Mouse (Mus musculus): ENCODE results near the gene Fgfr2.

The Fgfr2 gene

DNA sequence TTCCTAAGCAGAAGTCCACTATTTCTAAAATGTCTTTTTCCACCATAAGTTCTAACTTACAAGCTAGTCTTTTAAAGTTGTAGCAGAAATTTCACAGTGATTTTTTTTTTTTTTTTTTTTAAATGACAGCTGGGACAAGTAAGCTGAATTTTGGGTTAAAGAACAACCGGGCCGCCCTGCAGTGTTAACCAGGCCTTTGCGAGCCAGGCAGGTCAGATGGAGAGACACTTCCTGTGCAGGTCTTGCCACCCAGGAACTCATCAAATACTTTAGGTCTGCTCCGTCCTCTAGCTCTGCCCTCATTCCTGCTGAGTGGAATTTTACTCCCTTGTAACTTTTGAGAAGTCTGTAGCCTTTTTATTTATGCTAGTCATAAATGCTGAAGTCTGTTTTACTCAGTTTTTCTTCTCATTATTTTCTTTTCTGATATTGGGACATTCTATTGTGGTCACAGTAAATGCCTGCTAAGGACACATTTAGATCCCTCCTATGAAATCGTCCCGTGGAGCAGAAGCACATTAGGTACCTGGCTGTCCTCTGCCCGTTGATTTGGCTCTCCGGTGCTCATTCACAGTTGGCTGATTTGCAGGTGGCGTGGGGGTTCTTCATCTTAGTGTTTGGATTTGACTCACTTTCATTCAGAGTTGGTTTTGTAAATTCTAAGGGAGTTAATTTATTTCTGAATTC, 2228.1 kb downstream of the Fgfr2 start:
- DNase-seq (ENCODE audit: low spot score) = no peak

DNA sequence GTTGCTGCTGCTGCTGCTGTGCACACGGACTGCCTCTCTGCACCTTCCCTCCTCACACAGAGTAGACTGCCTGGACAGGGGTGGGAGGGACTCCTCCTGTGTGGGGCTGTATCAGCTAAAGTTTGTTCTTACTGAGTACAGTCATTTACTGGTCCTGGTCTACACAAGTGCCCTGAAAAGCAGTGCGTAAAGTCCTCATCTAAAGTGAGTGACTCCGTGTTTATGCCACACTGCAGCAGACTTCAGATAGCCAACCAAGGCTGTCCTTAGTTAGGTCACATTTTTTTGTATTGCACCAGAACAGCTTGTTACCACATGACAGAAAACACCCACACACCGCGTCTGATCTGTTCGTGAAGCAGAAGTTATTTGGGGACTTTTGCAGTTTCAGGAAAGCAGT, 2230.2 kb downstream of the Fgfr2 start:
- DNase-seq (ENCODE audit: low spot score) = peak; percentile 79

DNA sequence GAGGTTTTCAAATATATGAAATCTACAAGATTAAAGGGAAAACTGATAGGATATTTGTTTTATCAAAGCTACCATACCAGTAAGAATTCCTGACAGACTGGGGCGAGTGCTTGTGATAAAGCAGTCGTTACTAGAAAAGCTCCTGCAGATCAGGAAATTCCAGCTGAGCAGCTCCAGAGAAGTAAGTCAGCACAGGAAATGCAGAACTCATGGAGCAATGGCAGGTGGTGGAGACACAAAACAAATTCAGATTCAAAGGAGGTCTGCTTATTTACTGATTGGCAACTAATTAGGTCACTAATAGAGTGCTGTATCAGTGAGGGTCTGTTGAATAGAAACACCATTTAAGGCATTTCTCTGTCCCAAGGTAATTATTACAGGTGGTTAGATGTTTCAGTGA, 2232.3 kb downstream of the Fgfr2 start:
- DNase-seq (ENCODE audit: low spot score) = no peak

DNA sequence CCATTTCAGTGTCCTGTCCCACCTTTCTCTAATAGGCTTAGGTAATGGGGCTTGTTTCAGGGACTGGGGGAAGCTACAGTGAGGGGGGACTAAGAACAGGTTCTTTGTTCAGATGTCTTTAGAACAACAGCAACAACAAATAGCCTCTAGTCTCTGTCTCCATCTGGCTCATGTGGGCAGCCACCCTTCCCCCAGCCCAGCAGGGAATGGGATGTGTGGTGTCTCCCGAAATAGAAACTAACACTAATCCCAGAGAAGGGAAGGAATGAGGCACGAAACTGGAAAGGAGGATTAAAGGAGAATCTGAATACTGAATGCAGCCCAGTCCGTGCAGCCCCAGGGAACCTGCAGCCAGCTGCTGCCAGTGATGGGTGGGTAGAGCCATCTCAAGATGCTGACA, 2235.2 kb downstream of the Fgfr2 start:
- peak; percentile 41 for DNase-seq (ENCODE audit: low spot score)

DNA sequence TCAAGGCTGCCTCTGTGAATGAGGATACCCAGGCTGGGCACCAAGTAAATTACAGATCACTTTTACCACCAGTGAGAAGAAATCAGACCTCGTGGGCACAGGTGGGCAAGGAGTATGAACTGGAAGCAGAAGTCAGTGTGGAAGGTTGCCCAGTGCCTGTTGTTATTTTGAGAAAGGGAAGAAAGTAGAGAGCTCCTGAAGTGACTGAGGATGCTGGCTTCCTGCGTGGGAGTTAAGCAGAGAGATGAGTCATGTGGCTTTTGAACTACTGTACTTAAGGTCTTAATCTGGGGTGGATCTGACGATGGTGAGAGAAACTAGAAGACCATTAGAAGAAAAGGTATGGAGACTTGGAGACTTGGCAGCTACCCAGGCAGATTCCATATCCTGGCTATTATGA, 2236.9 kb downstream of the Fgfr2 start:
- DNase-seq (ENCODE audit: low spot score) = no peak

DNA sequence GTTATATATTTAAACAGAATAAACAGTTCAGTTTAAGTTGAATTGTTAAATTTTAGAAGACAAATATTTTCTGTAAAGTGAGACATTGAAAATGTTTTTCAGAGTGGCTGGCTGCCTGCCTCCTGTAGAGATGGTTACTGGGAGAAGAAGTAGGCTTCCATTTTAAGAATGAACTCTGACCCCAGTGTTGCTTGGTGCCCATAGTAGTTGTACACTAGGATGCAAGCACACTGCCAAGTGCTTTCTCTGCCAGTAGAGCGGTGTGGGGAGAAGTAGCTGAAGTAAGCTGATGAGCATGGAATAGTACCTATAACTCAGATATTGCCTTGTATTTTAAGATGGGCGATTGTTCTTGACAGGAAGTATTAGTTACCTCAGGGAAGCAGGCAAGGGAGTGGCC, 2239.0 kb downstream of the Fgfr2 start:
- no peak for DNase-seq (ENCODE audit: low spot score)

DNA sequence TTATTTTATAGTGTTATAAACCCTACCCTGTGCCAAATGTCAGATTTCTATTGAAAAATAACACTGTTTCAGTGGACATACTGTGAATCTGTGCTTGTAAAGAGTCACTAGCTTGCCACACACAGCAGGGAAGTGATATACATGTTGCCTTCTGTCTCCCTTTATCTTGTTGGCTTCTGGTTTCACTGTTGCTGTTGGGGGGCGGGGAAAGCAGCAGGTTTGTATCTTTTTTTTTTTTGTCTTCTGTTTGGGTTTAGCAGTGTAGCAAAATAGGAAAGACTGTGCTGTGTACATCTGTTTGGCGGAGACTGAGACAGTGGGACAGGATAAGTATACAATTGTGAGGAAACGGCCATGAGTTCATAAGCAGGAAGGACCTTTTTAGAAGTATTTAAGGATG, 2255.9 kb downstream of the Fgfr2 start:
- no peak for DNase-seq (ENCODE audit: low spot score)

DNA sequence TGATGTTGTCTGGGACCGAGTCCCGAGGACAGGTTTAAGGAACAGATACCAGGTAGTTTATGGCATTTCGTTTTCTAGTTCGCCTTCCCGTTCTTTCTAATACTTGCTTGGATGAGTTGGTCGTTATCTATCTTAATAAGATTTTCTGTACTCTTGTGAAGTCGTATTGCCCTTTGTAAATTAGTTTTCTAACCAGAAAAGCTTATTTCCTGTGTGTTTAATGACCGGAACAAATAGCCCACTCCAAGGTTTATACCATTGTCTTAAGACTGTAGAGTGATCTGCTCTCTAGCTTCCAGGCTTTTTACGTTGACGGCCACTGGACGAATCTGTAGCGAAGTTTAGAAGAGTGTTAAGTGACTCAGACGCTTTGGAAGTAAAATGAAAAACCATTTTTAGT, 2256.5 kb downstream of the Fgfr2 start:
- no peak for DNase-seq (ENCODE audit: low spot score)

DNA sequence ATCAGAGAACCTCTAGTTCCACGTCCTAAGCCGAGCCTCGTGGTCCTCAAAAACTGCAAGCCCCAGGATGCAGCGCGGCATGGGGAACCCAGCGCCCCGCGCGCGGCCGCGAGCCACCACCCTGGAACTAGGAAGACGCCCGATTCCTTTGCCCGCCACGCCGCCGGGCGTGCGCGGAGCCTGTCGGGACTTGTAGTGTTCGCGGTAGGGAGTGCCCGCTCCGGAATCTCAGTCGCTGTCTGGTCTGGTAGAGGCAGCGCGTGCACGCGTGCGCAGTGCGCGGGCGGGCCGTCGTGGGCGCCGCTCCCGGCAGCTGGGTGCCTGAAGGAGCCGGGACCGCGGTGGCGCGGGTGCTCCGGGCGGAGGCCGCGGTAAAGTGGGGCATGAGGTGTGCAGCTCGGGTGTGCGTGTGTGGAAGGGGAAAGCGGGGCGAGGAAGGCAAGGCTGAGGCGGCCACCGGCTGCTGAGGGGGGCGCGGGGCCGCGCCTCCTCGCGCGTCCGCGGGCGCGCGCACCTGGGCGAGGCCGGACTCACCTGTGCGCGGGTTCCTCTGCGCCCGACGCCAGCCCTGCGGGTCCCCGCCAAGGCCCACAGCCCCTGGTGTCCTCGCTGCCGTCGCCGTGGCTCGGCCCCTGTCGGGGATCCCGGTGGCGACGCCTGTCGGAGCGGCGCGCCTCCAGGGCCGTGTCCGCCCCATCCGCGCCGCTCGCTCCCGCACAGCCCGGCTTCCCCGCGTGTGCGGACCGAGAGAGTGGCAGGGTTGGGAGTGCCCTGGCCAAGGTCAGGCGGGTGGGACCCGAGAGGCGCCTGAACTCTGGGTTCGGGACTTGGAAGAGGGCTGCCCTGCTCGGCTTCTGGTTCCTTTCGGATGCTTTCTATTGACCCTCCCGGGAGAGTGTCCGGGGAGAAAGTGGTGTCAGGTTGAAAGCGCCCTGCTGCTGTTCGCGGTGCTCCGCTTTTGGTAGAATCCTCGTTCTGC, 2257.2 kb downstream of the Fgfr2 start, which contains the start of gene Plekha1:
Plekha1 (plus strand) TSS at position 144 of the 979 bp plus-strand sequence.
- DNase-seq (ENCODE audit: low spot score) = peak; percentile 99

DNA sequence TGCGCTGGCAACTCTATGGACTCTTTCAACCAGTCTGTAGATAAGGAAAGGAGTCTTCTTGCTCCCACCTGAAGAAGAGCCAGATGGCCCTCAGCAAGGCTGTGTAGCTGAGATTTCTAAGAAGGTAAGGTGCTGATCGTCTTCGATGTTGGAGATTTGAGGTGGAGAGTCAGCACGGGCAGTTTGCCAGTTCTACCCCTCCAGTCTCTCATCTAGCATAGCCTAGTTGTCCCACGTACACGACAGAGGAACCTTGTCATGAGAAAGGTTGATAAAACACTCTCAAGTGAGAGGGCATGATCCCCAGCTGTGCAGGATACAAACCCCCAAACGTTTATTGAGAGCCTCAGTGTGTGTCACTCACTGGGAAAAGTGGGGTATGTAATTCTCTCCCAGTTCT, 2258.4 kb downstream of the Fgfr2 start:
- DNase-seq (ENCODE audit: low spot score) = no peak

DNA sequence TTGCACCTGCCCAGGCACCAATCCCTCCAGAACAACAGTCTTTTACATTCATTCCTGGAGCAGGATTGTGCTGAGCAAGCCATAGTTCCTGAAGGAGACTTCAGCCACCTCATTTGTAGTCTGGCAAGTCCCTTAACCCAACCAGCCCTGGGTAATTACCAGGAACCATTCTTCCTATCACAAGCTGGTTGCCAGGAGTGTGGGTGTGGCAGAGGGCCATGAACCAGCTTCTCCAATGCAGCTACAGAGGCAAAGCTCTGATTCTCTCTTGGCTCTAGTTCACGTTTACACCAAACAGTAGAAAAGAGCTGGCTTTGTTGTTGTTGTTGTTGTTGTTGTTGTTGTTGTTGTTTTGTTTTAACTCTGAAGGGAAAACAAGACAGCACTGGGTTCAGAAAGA, 2260.6 kb downstream of the Fgfr2 start:
- peak; percentile 48 for DNase-seq (ENCODE audit: low spot score)

DNA sequence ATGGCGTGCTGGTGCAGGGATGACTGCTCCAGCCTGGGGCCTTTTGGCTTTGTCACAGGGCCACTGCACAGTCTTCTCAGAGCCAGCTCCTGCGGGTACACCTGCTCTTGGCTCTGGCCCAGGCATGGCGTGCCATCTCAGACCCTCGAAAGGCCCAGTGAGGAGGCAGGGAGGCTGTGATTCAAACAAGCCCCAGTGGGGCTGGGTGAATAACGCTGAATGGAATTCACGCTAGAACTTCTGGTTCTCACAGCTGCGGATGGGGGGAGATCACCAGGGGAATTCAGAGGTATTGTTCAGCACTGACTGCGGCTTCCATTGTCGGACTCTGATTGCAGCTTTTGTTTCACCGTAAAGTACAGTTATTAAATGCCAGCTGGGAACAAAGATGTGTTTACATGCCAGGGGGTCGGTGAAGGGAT, 2262.4 kb downstream of the Fgfr2 start:
- no peak for DNase-seq (ENCODE audit: low spot score)

DNA sequence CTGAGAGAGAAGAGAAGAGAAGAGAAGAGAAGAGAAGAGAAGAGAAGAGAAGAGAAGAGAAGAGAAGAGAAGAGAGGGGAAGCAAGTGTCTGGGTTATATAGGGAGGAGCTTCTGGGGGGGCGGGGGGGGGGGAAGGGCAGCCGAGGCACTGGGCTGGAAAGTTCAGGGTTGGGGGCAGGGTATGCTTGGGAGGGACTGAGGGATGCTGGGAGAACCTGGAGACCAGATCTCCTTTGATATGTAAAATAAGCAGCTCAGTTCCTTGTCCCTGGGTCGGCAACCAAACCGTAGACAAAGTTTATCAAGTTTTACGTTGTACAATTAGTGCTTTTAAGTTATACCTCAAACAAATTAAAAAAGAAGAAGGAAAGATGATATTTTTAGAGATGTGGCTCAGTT, 2263.2 kb downstream of the Fgfr2 start:
- DNase-seq (ENCODE audit: low spot score) = no peak

DNA sequence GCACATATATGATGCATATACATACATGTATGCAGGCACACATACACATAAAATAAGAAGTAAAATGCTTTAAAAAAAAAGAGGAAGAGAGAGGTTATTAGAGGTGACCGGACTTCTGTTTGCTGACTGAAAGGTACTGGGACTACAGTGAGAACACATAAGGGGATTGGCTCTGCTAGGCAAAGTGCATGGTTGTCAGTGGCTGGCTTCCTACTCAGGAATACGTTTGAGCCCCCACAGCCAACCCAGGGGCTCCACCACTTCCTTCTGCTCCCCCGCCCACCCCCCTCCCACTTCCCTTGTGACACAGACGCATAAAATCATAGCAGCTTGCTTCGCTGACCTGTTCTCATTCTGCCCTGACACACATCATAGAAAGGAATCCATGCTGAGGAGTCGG, 2265.2 kb downstream of the Fgfr2 start:
- DNase-seq (ENCODE audit: low spot score) = no peak

DNA sequence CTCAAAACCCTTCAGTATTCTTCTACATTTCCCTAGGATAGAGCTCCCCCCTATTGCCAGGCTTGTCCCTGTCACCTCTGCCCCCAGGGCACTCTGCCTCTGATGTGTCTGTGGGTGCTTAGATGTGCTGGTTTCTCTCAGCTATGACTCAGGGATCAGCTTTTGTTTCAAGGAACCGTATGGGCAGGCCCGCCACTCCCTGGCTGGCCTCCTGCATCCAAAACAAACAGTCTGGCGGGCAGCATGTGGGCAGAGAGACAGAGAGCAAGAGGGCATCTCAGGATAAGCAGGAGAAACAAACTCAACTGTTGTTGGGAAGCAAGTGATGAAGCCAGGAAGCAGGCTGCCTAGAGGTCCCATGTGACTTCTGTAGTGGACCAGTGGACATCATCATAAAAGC, 2267.5 kb downstream of the Fgfr2 start:
- no peak for DNase-seq (ENCODE audit: low spot score)

DNA sequence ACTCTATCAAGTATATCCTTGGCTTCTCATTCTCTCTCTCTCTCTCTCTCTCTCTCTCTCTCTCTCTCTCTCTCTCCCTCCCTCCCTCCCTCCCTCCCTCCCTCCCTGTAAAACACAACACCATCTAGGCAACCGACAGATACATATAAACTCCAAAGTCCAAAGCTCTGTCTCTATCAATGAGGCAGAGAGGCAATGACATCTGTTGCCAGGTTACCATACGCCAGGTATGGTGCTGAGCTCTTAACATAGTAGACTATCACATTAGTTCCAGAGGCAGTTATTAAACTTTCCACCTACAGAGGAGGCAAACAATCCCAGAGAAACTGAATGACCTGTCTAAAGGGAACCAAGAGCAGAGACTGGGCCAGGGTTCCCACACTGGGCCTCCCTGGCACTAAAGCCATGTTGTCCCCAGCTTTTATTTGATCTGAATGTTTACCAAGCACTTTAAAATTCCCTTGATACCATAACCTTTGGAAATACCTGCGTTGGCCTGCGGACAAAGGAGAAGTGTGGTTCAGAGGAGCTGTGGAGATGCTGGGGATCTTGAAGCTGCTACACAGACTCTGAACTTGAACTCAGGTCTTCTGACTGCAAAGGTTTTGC, 2268.4 kb downstream of the Fgfr2 start:
- DNase-seq (ENCODE audit: low spot score) = no peak

DNA sequence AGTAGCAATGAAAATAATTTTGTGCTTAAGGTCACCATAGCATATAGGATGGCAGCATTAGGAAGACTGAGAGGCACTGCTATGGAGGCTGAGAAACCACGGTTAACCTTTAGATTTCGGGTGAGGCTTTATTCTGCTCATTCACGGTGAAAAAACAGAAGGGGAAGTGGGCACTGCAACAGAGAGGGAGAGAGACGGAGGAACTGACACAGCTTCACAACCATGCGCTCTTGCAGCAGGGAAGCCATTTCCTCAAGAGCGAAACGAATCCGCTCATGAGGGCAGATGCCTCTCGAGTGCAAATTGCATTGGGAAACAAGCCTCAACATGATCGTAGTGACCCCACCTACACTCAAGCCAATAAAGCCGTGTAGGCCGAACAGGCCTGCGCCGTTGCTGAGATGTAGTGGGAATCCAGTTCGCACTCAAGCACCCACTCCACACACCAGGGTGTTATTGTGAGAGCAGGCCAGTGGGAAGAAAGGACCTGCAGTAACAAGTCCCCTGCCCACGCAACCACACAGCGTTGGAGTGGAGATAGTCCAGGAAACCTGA, 2275.9 kb downstream of the Fgfr2 start:
- no peak for DNase-seq (ENCODE audit: low spot score)

DNA sequence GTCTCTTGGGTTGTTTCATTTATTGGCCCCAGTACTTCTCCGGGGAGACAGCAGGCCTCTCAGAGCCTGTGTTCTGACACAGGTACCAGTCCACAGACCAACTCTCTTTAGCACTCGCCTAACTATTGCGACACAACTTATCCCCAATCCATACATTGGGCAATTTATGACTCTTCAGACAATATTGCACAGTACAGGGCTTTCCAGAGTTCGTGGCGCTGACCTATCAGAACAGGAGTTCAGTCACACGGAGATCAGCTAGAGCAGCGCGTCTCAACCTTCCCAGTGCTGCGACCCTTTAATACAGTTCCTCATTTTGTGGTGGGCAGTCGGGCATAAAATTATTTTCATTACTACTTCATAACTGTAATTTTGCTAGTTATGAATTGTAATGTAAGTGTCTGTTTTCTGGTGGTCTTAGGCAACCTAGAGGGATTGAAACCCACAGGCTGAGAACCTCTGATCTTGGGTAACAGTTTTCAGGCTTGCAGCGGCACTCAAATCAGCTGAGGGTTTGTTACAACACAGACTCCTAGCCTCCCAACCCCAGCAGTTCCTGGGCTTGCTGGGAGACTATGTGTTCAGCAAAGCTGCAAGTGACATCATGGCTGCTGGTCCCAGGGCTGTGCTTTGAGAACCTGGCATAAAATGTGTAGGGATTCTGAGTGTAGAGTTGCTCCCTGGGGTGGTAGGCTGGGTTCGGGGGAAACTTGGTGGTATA, 2283.6 kb downstream of the Fgfr2 start:
- no peak for DNase-seq (ENCODE audit: low spot score)

DNA sequence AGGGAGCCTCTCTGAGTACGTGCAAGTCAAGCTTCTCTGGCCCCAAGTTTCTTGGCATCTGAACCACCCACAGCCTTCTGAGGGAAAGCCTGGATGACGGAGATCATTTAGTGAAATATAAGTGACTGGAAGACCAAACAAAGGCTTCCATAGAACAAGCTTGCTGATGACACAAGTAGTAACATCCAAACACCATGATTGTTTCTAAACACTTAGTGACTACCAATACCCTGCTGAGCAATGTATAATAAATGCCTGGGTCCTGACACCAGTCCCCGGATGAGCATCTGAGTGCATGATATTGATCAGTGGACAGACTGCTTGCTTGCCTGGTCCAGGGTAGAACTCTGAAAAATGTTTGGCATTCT, 2284.5 kb downstream of the Fgfr2 start:
- no peak for DNase-seq (ENCODE audit: low spot score)

DNA sequence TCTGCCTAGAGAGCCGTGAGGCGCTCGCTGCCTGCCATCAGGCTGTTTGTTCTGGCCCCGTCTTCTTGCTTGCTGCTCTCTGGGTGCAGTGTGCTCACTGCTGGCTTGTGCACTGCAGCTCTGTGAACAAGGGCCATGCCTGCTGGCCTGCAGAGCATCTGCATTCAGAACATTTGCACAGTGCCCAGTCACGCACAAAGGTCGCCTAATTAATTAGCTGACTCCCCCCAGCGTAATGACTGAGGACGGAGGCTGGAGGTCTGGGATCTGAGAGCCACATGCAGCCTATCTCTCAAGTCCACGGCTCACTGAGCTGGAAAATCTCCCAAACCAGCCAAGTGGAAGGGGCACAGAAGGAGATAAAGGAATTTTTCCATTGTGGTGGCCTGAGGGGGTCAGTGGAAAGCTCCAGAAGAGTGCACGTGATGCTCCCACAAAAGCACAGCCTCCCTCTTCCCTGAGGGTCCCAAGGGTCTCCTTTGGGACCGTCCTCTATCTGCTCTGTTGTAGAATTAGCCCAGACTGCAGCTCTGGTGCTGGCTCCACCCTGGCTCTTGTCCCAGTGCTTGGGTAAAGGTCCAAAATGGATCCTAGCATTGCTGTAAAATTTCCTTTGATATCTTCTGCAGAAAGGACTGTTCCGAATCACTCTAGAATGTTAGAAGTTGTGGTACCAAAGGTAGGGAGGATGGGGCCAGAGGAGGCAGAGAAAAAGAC, 2285.1 kb downstream of the Fgfr2 start:
- DNase-seq (ENCODE audit: low spot score) = no peak

DNA sequence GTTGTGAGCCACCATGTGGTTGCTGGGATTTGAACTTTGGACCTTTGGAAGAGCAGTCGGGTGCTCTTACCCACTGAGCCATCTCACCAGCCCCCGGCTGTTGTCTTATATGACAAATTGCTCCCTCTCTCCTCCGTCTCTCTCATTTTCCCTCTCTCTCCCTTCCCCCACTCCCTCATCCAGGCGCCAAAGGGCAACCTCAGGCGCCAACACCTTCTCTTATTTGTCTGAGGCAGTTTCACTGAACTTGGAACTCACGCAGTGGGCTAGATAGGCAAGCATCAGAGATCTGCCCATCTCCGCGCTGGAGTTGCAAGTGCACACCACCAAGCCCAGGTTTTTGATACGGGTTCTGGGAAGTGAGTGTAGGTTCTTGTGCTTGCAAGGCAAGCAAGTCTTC, 2287.1 kb downstream of the Fgfr2 start:
- no peak for DNase-seq (ENCODE audit: low spot score)

Measured in layer of hippocampus, adult 11-12 months (tissue).